ENCODE assay signal across 8 mouse cellular contexts in genomic region chr11:96976911-96977591, GRCm38 (mm10). TPM values are rescaled to one million over a fixed set of nuclear protein-coding genes. Genes with fewer than 3 reads are reported as not detected.
DNase-seq lines count a peak whose midpoint lies in the region; ATAC-seq and TF ChIP-seq lines count a peak whose summit lies in the region.

No protein-coding gene starts in this region.

- peak overlapping the region; percentile 85 for H3K4me3 ChIP-seq in embryonic facial prominence, embryonic 12.5 days
- peak overlapping the region; percentile 73 for H3K4me3 ChIP-seq in heart, adult 2 months
- peak overlapping the region; percentile 85 for H3K4me3 ChIP-seq in liver, embryonic 15.5 days (replicated peaks)
- peak overlapping the region; percentile 85 for H3K4me3 ChIP-seq in neural tube, embryonic 13.5 days

- under 1% methylated on average over 44 of the region's 50 CpGs for WGBS in embryonic facial prominence, embryonic 12.5 days
- WGBS in heart, adult 2 months, result under 1% methylated on average over 41 of the region's 50 CpGs
- WGBS in liver, embryonic 15.5 days (ENCODE audit: insufficient replicate concordance), result under 1% methylated on average over 50 of the region's 50 CpGs
- WGBS in neural tube, embryonic 13.5 days, result under 1% methylated on average over 50 of the region's 50 CpGs

- peak; percentile 91 for DNase-seq in CD4-positive, CD25-positive, alpha-beta regulatory T cell, adult 2 months (ENCODE audit: low read depth, low spot score)
- DNase-seq in adrenal gland, postnatal 10 days, result peak; percentile 93
- peak; percentile 94 to 96 for DNase-seq in heart, adult 2 months
- DNase-seq in kidney, adult 9 months, result peak; percentile 87
- peak; percentile 91 for DNase-seq in thymus, postnatal 0 days (ENCODE audit: low spot score)

- peaks cover 6% of the 10 kb centered on the region; the same call in 1 of the 2 replicates for H3K27me3 ChIP-seq in embryonic facial prominence, embryonic 12.5 days
- no peaks in the 10 kb centered on the region for H3K27me3 ChIP-seq in heart, adult 2 months (ENCODE audit: control insufficient read depth, insufficient read depth, low read length)
- H3K27me3 ChIP-seq in liver, embryonic 15.5 days, result no peaks in the 10 kb centered on the region
- H3K27me3 ChIP-seq in neural tube, embryonic 13.5 days, result no peaks in the 10 kb centered on the region

- intact Hi-C loops in heart, adult 2 months (cut with DNase I), result loop anchor here (5.0 kb wide), 1 partner anchor 210 kb away; the partner anchor contains the start of gene Kpnb1

- peak; percentile 63 for TF ChIP-seq POLR2A in heart, adult 2 months (IDR thresholded peaks at IDR 0.05; ENCODE audit: insufficient read depth, low read depth, low read length)

- TF ChIP-seq EP300 in heart, adult 2 months (IDR thresholded peaks at IDR 0.05; ENCODE audit: insufficient read depth, low read depth, low read length), result no peak

- TF ChIP-seq CTCF in heart, adult 2 months (IDR thresholded peaks at IDR 0.05), result peak; percentile 49

- peaks cover 27% of the 10 kb centered on the region for H3K4me1 ChIP-seq in embryonic facial prominence, embryonic 12.5 days
- H3K4me1 ChIP-seq in heart, adult 2 months (ENCODE audit: control insufficient read depth, insufficient read depth, low read length), result peaks cover 22% of the 10 kb centered on the region
- H3K4me1 ChIP-seq in liver, embryonic 15.5 days (replicated peaks), result peaks cover 65% of the 10 kb centered on the region
- peaks cover 48% of the 10 kb centered on the region for H3K4me1 ChIP-seq in neural tube, embryonic 13.5 days (replicated peaks)

- peak overlapping the region; percentile 80 for H3K4me2 ChIP-seq in embryonic facial prominence, embryonic 12.5 days (replicated peaks)
- peak overlapping the region; percentile 79 for H3K4me2 ChIP-seq in liver, embryonic 15.5 days
- H3K4me2 ChIP-seq in neural tube, embryonic 13.5 days, result peak overlapping the region; percentile 84

- peak overlapping the region; percentile 95 for H3K27ac ChIP-seq in embryonic facial prominence, embryonic 12.5 days
- peak overlapping the region; percentile 99 for H3K27ac ChIP-seq in heart, adult 2 months
- peak overlapping the region; percentile 94 for H3K27ac ChIP-seq in liver, embryonic 15.5 days (replicated peaks)
- H3K27ac ChIP-seq in neural tube, embryonic 13.5 days (replicated peaks), result peak overlapping the region; percentile 98

- ATAC-seq in embryonic facial prominence, embryonic 12.5 days (ENCODE audit: insufficient number of reproducible peaks, insufficient read depth, low FRiP score, low TSS enrichment), result peak; percentile 47; the same call in 1 of the 2 replicates
- ATAC-seq in liver, embryonic 15.5 days (ENCODE audit: insufficient read depth), result peak; percentile 74
- peak; percentile 76 for ATAC-seq in neural tube, embryonic 13.5 days (ENCODE audit: low read depth)

- H3K9me3 ChIP-seq in embryonic facial prominence, embryonic 12.5 days, result no peaks in the 10 kb centered on the region
- H3K9me3 ChIP-seq in liver, embryonic 15.5 days (replicated peaks), result no peaks in the 10 kb centered on the region
- no peaks in the 10 kb centered on the region for H3K9me3 ChIP-seq in neural tube, embryonic 13.5 days

- H3K79me2 ChIP-seq in heart, adult 2 months (replicated peaks; ENCODE audit: control insufficient read depth, insufficient read depth, low read length), result peaks cover 2% of the 10 kb centered on the region; the same call in 1 of the 2 replicates

- peak overlapping the region; percentile 88 for H3K9ac ChIP-seq in embryonic facial prominence, embryonic 12.5 days
- H3K9ac ChIP-seq in heart, adult 2 months (ENCODE audit: low read depth, low read length), result peak overlapping the region; percentile 99
- H3K9ac ChIP-seq in liver, embryonic 15.5 days, result peak overlapping the region; percentile 94
- peak overlapping the region; percentile 94 for H3K9ac ChIP-seq in neural tube, embryonic 13.5 days

- no peaks in the 10 kb centered on the region for H3K36me3 ChIP-seq in embryonic facial prominence, embryonic 12.5 days
- H3K36me3 ChIP-seq in heart, adult 2 months (ENCODE audit: control insufficient read depth, insufficient read depth, low read length), result 0 out of 2 replicates have a peak, but pooled peaks cover 2% of the 10 kb centered on the region
- H3K36me3 ChIP-seq in liver, embryonic 15.5 days (replicated peaks), result no peaks in the 10 kb centered on the region; the same call in 1 of the 2 replicates
- no peaks in the 10 kb centered on the region for H3K36me3 ChIP-seq in neural tube, embryonic 13.5 days

RNA-seq across cellular contexts. Expression of gene Sp2, which starts 5.7 kb away (rescaled TPM):
- 10 to 100 TPM; 14.3 to 16.3 TPM for total RNA-seq in adrenal gland, postnatal 10 days (2021)
- polyA plus RNA-seq in embryonic facial prominence, embryonic 12.5 days (2016; fragmentation: Nextera tagmentation; extraction: Ambion mirVana), result 15.3 and 17.3 TPM in 2 replicates
- total RNA-seq in heart, adult 2 months (2021), result 10 to 100 TPM; 10.4 to 12.4 TPM
- polyA plus RNA-seq in heart, adult 2 months (2012; rRNA removed), result 10.3 and 12.3 TPM in 2 replicates
- polyA plus RNA-seq in liver, embryonic 15.5 days (2015; fragmentation: Nextera tagmentation; extraction: Ambion mirVana), result 17.6 and 18.0 TPM in 2 replicates
- polyA plus RNA-seq in neural tube, embryonic 13.5 days (2015; fragmentation: Nextera tagmentation; extraction: Ambion mirVana), result 15.9 and 16.7 TPM in 2 replicates
- polyA plus RNA-seq in thymus, postnatal 0 days (2015; fragmentation: Nextera tagmentation; extraction: Ambion mirVana), result 19.2 and 21.9 TPM in 2 replicates

RNA-seq across cellular contexts. Expression of gene Pnpo, which starts 33.3 kb away (rescaled TPM):
- total RNA-seq in adrenal gland, postnatal 10 days (2021), result 10 to 100 TPM; 29.1 to 32.5 TPM
- polyA plus RNA-seq in embryonic facial prominence, embryonic 12.5 days (2016; fragmentation: Nextera tagmentation; extraction: Ambion mirVana), result 21.5 and 22.2 TPM in 2 replicates
- 10 to 100 TPM; 12.9 to 13.0 TPM for total RNA-seq in heart, adult 2 months (2021)
- polyA plus RNA-seq in heart, adult 2 months (2012; rRNA removed), result 21.3 and 22.0 TPM in 2 replicates
- 719 and 785 TPM in 2 replicates for polyA plus RNA-seq in liver, embryonic 15.5 days (2015; fragmentation: Nextera tagmentation; extraction: Ambion mirVana)
- 18.5 and 22.3 TPM in 2 replicates for polyA plus RNA-seq in neural tube, embryonic 13.5 days (2015; fragmentation: Nextera tagmentation; extraction: Ambion mirVana)
- polyA plus RNA-seq in thymus, postnatal 0 days (2015; fragmentation: Nextera tagmentation; extraction: Ambion mirVana), result 39.0 and 39.5 TPM in 2 replicates

RNA-seq across cellular contexts. Expression of gene Sp6, which starts 36.1 kb away (rescaled TPM):
- total RNA-seq in adrenal gland, postnatal 10 days (2021), result under 1 TPM; 0.18 to 0.30 TPM
- polyA plus RNA-seq in embryonic facial prominence, embryonic 12.5 days (2016; fragmentation: Nextera tagmentation; extraction: Ambion mirVana), result 1.3 and 2.2 TPM in 2 replicates
- total RNA-seq in heart, adult 2 months (2021), result under 1 TPM; 0.11 to 0.21 TPM
- polyA plus RNA-seq in heart, adult 2 months (2012; rRNA removed), result 0.21 and 0.23 TPM in 2 replicates
- polyA plus RNA-seq in liver, embryonic 15.5 days (2015; fragmentation: Nextera tagmentation; extraction: Ambion mirVana), result 0.03 and 0.05 TPM in 2 replicates
- 0.17 and 0.29 TPM in 2 replicates for polyA plus RNA-seq in neural tube, embryonic 13.5 days (2015; fragmentation: Nextera tagmentation; extraction: Ambion mirVana)
- 1.7 TPM in 2 replicates for polyA plus RNA-seq in thymus, postnatal 0 days (2015; fragmentation: Nextera tagmentation; extraction: Ambion mirVana)

RNA-seq across cellular contexts. Expression of gene Prr15l, which starts 49.1 kb away (rescaled TPM):
- under 1 TPM; 0.24 to 0.66 TPM for total RNA-seq in adrenal gland, postnatal 10 days (2021)
- polyA plus RNA-seq in embryonic facial prominence, embryonic 12.5 days (2016; fragmentation: Nextera tagmentation; extraction: Ambion mirVana), result 2.4 and 3.3 TPM in 2 replicates
- 1 to 10 TPM in 1 of 2 experiments, under 1 TPM in 1; 0.93 to 2.1 TPM for total RNA-seq in heart, adult 2 months (2021)
- 0.70 and 2.5 TPM in 2 replicates for polyA plus RNA-seq in heart, adult 2 months (2012; rRNA removed)
- 5.9 and 6.1 TPM in 2 replicates for polyA plus RNA-seq in liver, embryonic 15.5 days (2015; fragmentation: Nextera tagmentation; extraction: Ambion mirVana)
- polyA plus RNA-seq in neural tube, embryonic 13.5 days (2015; fragmentation: Nextera tagmentation; extraction: Ambion mirVana), result 0.21 TPM in 1 of 2 replicates, not detected in the other
- 1.0 and 1.5 TPM in 2 replicates for polyA plus RNA-seq in thymus, postnatal 0 days (2015; fragmentation: Nextera tagmentation; extraction: Ambion mirVana)

RNA-seq across cellular contexts. Expression of gene Scrn2, which starts 52.7 kb away (rescaled TPM):
- 10 to 100 TPM; 22.5 to 25.9 TPM for total RNA-seq in adrenal gland, postnatal 10 days (2021)
- 30.5 and 30.6 TPM in 2 replicates for polyA plus RNA-seq in embryonic facial prominence, embryonic 12.5 days (2016; fragmentation: Nextera tagmentation; extraction: Ambion mirVana)
- total RNA-seq in heart, adult 2 months (2021), result 10 to 100 TPM; 12.6 TPM
- 13.0 and 16.3 TPM in 2 replicates for polyA plus RNA-seq in heart, adult 2 months (2012; rRNA removed)
- 11.8 and 13.2 TPM in 2 replicates for polyA plus RNA-seq in liver, embryonic 15.5 days (2015; fragmentation: Nextera tagmentation; extraction: Ambion mirVana)
- polyA plus RNA-seq in neural tube, embryonic 13.5 days (2015; fragmentation: Nextera tagmentation; extraction: Ambion mirVana), result 13.7 and 15.0 TPM in 2 replicates
- 23.1 and 25.8 TPM in 2 replicates for polyA plus RNA-seq in thymus, postnatal 0 days (2015; fragmentation: Nextera tagmentation; extraction: Ambion mirVana)

Comparison
In these comparisons a context has a peak if more than half of its experiments do, and no peak if none do; other contexts are left out.
1. Peak in every context shown above with its lines: DNase-seq, ATAC-seq, H3K4me3 ChIP-seq and H3K27ac ChIP-seq.
2. RNA of gene Pnpo, which starts 33.3 kb away (polyA plus RNA-seq): 719 to 785 TPM in liver, embryonic 15.5 days; 39.0 to 39.5 TPM in thymus, postnatal 0 days, 18.5 to 22.3 TPM in neural tube, embryonic 13.5 days, 21.5 to 22.2 TPM in embryonic facial prominence, embryonic 12.5 days and 21.3 to 22.0 TPM in heart, adult 2 months; every median in the first group is over 10 times any median in the second.